Mouse (Mus musculus) CH12.LX (cell line): ENCODE results near the gene Akr1b3.

ENCODE experiments used
- CTCF ChIP-seq, 2 experiments: IDR thresholded peaks in 1 of 2; conservative IDR thresholded peaks in 1 of 2; 2 replicates each; pipeline ENCODE4 v1.5.1; 2011 to 2012; ENCODE audit warnings: low read depth in 2 of 2, low read length in 2 of 2, improper control_type of control experiment in 1 of 2, inconsistent platforms in 1 of 2, mild to moderate bottlenecking in 1 of 2, moderate library complexity in 1 of 2
- E2F4 ChIP-seq: IDR thresholded peaks from 2 replicates; pipeline ENCODE4 v1.6.1; 2011; ENCODE audit warnings: low read depth, low read length, improper control_type of control experiment; ENCODE audit not compliant: insufficient replicate concordance
- ELF1 ChIP-seq: IDR thresholded peaks from 2 replicates; pipeline ENCODE4 v1.6.1; 2014; ENCODE audit warnings: low read depth, mild to moderate bottlenecking, inconsistent platforms, low read length, improper control_type of control experiment
- MYC ChIP-seq: IDR thresholded peaks from 2 replicates; pipeline ENCODE4 v1.6.1; 2011; ENCODE audit warnings: low read depth, mild to moderate bottlenecking, improper control_type of control experiment, low read length
- POLR2A ChIP-seq: IDR thresholded peaks from 2 replicates; pipeline ENCODE4 v1.6.1; 2011; ENCODE audit warnings: low read depth, mild to moderate bottlenecking, improper control_type of control experiment, low read length
- POLR2AphosphoS2 ChIP-seq: IDR thresholded peaks from 2 replicates; pipeline ENCODE4 v1.6.1; 2011; ENCODE audit warnings: low read depth, low read length, improper control_type of control experiment
- RAD21 ChIP-seq: IDR thresholded peaks from 2 replicates; pipeline ENCODE4 v1.6.1; 2011; ENCODE audit warnings: low read depth, mild to moderate bottlenecking, low read length, improper control_type of control experiment, moderate library complexity
- USF1 ChIP-seq: IDR thresholded peaks from 2 replicates; pipeline ENCODE4 v1.6.1; 2014; ENCODE audit warnings: low read depth, mild to moderate bottlenecking, inconsistent platforms, low read length, improper control_type of control experiment
- ZC3H11A ChIP-seq: IDR thresholded peaks from 2 replicates; pipeline ENCODE4 v1.6.1; 2012; ENCODE audit warnings: low read depth, mild to moderate bottlenecking, inconsistent platforms, low read length, improper control_type of control experiment

- TF ChIP-seq ZC3H11A (no peak), E2F4 (no peak), CTCF (conservative IDR thresholded peaks at IDR 0.05 in 1 of 2, IDR thresholded peaks at IDR 0.05 in 1 of 2; ENCODE audit: low read depth in 2 of 2, low read length in 2 of 2) (no peak), MYC (no peak), POLR2AphosphoS2 (no peak), ELF1 (no peak), RAD21 (no peak), USF1 (no peak), POLR2A (no peak)
Observed at GRCm38 (mm10) chr6:34318172-34318571, 894 bp upstream of the Akr1b3 start.
